Mouse (Mus musculus) urinary bladder, postnatal 10 days (tissue): ENCODE data around the gene Ppp1r15b.

Source experiments
- DNase-seq: peaks from one replicate; pipeline ENCODE4 v3.0.0; 2022; ENCODE audit warnings: low spot score

Ppp1r15b gene

DNA sequence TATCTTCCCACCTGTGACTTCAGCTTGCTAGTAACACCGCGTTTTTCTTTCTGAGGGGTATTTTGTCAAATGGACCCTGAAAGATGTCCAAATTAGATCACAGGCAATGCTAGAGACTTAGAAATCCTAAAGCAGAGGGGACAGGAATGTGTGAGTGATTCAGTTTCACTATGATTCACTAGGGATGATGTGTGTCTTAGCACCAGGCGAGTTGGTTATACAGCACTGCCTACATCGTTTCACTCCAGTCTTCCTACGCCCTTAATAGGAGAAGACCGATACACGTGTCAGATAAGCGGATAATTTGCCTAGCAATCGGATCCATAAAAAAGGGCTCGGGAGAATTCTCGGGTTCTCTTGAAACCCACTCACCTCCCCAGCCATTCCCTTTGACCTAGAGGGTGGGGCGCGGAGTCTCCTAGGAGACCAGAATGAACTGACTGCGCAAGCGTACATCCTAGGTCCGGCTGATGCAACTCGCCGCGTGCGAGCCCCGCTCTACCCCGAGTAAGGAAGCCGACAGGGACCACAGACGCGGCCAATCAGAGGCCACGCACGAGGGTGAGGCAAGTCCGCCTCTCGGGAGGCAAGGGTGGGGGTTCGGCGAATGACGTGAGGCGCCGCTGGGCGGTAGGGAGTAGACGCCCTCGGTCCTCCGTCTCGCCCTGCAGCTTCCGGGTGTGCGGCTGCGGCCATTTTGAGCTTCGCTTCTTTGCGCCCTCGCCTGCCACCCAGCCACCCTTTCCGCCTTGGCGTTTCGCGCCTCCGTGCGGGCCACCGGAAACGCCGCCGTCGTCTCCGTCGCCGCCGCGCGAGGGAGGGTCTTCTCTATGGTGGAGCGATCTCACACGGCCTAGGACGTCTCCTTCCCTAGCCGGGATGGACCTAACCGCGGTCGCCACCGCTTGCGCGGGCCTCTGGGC, at the start of gene Ppp1r15b:
Gene Ppp1r15b (plus strand): TSS at position 506 of the 923 bp plus-strand sequence.
- DNase-seq: peak; percentile 94

DNA sequence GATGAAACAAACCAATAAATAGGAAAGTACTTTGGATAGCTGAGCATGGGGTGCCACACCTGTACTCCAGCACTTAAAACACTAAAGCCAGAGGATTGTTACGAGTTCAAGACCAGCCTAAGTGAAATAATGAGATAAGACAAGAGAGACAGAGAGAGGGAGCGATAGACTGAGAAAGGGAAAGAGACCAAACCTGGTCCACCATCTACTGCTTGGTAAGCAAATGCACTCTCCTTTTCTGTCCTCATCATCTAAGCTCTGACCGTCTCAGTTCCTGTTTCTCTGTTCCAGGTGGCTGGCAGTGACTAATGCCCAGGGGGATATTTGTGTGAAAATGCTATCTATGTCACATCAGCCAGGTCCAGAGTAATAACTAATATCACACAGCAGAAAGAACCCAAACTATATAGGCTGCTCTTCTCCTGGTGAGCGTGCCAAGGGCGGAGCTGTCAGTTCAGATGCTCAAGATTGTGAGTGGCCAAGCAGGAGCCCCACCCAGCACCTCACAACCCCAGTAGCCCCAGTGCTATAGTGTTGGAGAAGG, 47.9 kb upstream of the Ppp1r15b start:
- no peak for DNase-seq

DNA sequence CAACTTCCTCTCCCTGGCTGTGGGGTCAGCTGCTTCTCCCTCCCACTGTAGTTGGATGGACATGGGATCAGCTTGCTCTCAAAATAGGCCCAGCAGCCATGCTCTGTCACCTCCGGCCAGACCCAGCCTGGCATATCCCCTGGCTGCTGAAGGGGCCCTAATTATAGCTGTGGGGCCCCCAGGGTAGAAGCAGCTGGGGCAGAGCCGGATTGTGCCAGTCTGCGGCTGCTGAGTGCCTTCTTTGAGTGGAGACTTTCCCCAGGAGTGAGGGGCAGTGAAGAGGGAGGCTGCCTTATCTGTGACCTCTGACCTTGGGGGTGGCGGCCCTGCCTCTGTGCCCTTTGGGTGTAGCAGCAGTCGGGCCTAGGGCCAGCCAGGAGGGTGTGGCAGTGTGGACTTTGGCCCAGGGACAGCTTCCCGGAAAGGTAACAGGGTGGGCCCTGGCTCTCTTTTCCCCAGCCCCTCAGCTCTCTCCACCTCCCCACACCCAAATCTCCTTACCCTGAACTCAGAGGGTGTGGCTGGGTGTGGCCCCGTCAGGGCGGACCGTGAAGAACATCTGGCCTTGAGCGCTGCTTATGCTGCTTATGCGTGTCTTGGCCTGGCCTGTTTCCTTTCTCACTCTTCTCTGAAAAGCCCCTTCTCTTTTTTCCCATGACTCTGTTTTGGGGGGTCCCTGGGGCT, 46.9 kb upstream of the Ppp1r15b start:
- DNase-seq: no peak

DNA sequence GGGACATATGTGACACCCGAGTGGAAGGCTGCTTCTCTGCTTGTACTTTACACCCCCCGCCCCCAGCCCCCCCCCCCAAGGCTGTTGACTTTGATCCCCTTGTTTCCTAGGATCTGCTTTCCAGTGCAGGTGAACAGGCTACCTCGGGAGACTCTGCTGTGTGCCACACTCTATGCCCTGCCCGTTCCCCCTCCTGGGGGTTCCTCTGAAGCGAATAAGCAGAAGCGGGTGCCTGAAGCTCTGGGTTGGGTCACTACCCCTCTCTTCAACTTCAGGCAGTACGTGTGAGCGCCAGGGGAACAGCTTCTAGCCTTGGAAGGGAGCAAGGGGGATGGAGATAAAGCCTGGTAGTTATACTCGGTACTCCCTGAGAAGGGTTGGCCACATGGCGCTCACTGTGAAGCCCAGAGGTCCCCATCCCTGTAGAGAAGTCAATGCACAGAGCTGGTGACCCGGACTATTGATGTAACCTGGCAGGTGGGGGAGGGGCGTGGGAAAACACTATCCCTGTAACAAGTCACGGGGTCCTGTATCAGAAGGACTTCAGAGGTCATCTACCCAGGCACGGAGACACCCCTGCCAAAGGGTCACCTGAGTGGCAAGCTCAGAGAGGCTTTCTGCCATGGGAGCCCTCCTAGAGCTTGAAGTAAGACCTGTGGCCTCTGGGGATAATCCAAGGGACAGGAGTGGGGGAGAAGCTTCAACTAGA, 46.1 kb upstream of the Ppp1r15b start:
- DNase-seq: no peak

DNA sequence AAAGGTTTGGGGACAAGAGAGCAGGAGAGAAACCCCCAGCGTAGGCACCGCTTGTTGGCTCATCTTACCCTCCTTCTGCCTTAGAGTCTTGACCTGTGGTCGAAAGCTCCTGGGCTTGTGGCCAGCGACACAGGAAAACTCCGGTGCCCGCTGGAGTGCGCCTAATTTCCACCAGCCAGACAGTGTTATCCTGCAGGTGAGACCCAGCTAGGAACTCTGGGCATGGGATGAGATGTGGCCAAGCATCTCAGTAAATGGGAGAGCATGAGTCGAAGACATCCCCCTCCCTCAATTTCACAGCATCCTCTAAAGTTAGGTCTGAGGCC, 45.6 kb upstream of the Ppp1r15b start:
- DNase-seq: no peak

DNA sequence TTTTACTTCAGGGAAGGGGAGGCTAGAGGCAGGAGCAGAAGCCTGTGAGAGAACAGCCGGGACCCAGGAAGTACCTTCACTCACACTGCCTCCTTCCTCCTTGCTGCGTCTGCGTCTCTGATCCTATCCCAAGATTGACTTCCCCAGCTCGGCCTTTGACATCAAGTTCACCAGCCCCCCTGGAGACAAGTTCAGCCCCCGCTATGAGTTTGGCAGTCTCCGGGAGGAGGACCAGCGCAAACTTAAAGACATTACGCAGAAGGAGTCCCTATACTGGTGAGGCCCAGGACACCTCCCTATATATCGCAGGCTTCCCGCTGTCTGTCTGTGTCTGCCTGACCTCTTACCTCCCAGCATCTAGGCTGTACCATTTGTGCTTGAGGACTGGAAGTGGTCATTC, 44.1 kb upstream of the Ppp1r15b start:
- DNase-seq: no peak

DNA sequence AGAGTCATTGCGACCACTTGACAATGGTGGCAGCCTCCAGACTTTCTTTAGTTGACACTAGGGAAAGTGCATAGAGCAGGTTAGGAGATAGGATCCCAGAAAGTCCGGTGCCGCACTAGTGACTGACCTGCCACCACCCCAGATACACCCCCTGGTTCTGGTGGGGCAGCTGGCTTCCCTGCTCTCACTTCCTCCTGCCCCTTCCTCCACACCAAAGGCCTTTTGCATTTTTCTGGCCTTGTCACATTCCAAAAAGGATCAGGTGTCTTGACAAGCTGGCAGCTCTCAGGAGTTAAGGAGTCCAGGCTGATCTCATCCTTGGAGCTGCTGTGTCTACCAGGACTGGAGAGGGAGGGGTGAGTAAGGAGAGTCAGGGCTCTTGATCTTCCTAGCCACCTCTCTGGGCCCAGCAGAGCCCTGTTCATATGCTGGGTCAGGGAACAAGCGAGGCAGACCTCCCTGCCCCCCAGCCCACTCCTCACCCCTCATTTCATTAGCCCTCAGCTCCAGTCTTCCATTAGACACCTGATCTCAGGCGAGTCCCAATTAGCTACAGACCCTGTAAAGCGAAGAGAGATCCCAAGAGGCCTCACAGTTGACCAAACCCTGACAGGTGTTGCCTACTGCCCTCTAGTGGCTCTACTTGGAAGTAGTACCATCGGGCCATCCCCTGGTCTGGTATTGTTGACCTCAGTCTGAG, 43.6 kb upstream of the Ppp1r15b start:
- DNase-seq: no peak

DNA sequence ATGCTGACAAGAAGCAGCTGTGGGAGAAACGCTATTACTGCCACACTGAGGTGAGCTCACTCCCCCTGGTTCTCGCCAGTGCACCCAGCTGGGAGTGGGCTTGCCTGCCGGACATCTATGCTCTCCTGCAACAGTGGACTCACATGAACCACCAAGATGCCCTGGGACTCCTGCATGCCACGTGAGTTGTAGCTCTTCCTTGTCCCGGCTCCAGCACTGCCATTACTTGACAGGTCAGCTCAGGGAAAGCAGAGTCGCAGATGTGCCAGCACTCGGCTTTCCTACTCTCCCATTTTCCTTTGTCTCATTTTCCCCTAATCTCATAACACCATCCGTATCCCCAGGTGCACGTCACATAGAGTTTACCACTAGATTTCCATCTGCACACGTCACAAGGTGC, 42.7 kb upstream of the Ppp1r15b start:
- no peak for DNase-seq

DNA sequence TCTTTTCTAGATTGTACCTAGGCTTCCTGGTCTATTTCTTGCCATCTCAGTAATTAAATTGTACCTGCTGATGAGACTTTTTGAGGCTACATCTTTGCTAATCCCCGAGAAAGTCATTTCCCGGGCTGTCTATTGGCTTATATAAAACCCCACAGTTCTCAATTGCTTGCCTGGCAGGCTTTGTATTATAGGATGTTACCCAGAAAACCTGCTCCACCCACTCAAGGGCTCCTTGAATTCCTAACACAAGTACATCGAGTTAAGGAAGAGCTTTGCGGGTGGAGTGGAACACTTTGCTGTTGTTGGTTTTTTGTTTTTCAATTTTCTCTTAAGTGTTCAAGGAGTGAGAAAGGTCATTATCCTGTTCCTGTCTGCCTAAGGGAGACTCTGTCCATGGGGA, 41.5 kb upstream of the Ppp1r15b start:
- no peak for DNase-seq

DNA sequence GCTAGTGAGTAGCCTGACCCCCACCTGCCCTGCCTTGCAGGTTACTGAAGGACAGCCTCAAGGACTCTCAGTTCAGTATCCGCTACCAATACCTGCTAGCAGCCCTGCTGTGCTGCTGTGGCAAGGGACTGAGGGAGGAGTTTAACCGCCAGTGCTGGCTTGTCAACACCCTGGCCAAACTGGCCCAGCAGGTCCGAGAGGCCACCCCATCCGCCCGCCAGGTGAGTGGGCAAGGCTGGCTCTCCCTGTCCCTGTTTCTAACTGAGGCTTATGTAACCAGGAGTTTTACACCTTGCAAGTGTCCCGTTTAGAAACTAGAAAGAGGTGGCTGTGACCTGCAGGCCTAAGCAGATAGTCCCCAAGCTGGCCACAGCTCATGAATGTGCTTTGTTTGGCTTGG, 40.3 kb upstream of the Ppp1r15b start:
- no peak for DNase-seq

DNA sequence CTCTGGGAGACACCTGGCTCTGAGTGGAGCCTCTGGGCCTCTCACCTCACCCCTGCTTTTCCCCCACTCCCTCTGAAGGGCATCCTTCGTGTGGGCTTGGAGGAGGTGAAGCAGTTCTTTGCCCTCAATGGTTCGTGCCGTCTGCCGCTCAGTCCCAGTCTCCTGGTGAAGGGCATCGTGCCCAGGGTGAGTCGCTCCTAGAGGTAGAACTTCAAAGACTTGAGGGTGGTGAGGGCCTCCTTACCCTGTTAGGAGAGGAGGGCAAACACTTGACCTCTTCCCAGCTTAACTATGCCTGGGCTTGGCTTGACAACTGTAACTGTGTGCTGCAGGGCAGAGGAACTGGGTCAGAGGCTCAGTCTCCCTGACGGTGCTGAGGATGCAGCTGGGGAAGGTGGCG, 39.5 kb upstream of the Ppp1r15b start:
- DNase-seq: no peak

DNA sequence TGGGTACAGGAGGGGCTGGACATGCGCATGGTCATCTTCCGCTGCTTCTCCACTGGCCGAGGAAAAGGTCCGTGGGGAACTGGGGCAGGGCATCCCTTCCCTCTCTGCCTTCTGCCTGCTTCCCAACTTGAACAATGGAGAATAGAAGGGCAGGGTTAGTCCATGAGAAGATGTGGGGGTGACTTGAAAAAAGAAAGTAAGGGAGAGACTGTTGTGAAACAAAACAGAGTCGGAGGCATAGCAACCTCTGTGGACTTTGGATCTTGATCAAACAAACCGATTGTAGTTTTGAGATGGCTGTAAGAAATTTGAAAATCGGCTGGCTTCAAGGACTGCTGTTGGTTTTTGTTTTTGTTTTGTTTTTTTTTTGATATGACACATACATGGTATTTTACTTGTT, 37.2 kb upstream of the Ppp1r15b start:
- DNase-seq: no peak

DNA sequence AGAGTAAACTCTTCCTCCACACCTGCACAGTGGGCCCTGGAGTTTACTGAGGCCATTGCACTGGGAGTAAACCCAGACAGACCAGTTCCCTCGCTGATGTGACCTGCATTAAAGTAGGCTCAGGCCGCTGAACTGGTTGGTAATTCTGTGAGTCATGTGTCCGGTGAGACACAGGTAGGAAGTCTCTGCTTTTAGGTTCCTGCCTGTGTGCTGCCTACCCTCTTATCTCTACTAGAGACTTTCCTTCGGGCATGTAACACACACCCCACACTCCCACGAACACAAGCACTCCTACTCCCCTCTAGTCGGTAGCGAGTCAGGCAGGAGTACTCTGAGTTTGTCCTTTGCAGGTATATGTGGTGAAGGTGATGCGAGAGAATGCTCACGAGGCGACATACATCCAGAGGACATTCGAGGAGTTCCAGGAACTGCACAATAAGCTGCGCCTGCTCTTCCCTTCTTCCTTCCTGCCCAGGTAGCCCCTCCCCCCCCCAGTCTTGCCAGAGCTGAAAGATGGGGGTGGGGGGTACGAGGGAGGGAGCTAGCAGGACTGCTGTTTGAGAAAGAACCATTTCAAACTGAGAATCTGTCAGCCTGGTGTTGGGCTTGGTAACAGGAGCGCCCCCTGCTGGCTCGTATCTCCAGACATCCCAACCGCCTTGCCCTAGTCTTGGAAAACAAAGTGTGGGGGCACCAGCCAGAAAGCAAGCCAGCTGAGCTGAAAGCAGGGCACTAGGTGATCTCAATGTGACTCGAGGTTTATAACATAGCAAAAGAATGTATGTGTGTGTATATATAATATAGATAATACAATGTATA, 29.8 kb upstream of the Ppp1r15b start:
- DNase-seq: no peak

DNA sequence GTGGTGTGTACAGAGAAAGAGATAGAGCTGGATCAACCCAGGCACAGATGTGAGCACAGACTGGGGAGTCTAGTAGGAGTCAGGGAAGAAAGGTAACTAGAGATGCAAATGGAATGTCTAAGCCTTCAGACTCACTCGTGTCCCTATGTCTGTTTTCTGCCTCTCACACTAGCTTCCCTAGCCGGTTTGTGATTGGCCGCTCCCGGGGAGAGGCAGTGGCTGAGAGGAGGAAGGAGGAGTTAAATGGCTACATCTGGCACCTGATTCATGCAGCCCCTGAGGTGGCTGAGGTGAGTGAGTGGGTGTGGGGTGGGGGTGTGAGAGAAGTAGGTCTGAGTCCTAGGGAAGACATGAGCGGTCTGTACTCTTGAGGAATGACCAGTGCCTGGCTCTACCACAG, 28.8 kb upstream of the Ppp1r15b start:
- no peak for DNase-seq

DNA sequence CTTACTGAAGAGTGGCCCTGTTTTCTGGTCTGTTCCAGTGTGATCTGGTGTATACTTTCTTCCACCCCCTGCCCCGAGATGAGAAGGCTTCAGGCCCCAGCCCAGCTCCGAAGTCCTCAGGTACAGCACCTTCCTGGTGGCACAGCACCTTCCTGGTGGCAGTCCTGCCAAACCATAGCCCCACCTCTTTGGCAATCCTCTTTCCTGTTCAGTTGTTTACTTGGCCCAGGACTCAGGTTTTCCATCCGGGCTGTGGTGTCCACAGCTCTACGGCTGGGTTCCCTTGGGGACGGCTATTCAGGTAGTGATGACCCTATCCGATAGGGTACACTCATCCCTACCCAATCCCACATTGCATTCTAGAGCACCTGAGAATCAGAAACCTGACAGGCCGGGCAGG, 27.6 kb upstream of the Ppp1r15b start:
- no peak for DNase-seq

DNA sequence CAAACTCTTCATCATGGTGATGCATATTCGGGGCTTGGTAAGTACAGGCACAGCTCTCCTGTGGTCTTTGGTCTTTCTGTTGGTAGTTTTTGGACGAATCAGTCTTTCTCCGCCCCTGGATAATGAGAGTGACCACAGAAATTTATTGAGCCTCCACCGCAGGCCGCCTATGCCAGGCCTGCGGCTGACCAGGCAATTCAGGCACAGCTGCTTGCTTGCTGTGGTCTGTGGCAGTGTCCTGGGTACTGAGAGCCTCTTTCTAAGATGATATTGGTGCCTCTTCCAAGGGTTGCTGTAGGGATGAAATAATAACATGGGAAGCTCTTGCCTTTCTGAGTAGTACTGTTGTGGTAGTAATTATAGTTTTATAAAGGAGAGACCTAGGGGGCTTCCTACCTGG, 27.1 kb upstream of the Ppp1r15b start:
- DNase-seq: no peak

DNA sequence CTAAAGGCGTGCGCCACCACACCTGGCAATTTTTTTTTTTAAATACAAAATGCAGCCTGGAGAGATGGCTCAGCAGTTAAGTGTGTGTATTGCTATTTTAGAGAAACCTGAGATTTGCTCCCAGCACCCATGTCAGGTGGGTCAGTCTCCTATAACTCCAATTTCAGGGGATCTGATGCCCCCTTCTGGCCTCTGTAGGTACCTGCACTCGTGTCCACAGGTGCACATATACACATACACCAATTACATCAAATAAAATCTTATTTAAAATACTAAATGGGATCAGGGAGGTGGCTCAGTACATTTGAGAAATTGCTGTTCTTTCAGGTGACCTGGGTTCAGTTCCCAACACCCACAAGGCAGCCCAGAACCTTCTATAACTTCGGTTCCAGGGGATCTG, 14.8 kb upstream of the Ppp1r15b start:
- no peak for DNase-seq

DNA sequence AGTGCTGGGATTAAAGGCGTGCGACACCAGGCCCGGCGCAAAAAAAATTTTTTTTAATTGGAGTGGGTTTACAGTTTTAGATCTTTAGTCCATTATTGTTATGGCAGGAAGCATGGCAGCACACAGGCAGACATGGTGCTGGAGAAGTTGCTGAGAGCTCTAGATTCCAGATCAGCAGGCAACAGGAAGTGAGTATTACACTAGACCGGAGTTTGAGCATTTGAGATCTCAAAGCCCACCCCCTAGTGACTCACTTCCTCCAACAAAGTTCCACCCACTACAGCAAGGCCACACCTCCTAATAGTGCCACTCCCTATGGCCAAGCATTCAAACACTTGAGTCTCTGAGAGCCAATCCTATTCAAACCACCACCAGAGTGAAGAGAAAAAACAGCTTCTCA, 12.8 kb upstream of the Ppp1r15b start:
- DNase-seq: no peak

DNA sequence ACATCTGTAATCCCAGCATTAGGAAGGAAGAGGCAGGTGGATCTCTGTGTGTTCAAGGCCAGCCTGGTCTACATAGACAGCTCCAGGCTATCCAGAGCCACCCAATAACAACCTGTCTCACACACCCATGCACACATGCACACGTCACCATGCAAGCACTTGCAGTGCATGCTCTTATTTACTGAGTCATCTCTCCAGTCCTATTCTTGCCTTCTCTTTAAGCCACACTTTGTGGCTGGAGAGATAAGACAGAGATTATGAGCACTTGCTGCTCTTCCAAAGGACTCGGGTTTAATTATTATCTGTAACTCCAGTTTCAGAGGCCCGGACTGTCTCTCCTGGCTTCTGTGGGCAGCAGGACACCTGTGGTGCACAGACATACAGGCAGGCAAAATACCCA, 12.1 kb upstream of the Ppp1r15b start:
- DNase-seq: no peak

DNA sequence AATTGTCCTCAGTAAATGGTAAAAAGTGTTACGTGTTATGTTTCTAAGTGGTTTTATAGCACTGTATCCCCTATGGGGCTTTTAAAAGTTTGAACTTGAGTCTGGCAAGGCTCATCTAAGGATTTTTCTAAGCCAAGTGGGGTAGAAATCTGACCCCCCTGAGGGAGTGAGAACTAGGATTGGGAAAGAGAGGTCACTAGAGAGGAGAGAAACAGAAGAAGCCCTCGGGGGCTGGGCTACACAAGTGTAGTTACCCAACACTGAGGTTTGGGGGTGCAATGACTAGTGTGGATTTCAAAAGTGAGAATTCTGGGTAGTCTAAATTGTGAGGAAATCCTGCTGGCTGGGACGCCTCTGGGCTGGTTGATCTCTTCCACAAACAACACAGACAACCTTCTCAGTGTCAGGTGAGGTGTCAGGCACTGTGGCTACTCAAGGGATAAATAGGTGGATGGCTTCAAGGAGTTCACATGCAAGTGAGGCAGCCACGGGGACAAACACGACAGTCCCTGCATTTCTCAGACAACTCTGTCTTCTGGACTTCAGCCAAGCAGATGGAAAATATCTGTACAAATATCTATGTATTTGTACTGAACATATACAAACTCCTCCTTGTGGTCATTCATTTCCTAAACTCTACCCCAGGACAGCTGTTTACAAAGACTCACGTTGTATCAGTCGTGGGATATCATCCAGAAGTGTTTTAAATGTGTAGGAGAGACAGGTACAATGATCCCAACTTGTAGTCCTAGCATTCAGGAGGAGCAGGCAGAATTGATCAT, 10.8 kb upstream of the Ppp1r15b start:
- DNase-seq: no peak
